Mouse (Mus musculus): ENCODE results near the gene Epb41l5. TPM values are rescaled to one million over a fixed set of nuclear protein-coding genes. Genes with fewer than 3 reads are reported as not detected.

Epb41l5 gene
- 24.2 and 25.4 TPM in 2 replicates for polyA plus RNA-seq (2015; fragmentation: Nextera tagmentation; extraction: Ambion mirVana)

GRCm38 (mm10) chr1:119648205-119649111 is at the start of gene Epb41l5:
Epb41l5 (minus strand) TSS chr1:119649000.
- no peaks in the 10 kb centered on the region for H3K27me3 ChIP-seq
- H3K9me3 ChIP-seq: no peaks in the 10 kb centered on the region
- WGBS: under 1% methylated on average over 86 of the region's 86 CpGs
- peak within 1 kb of the TSS; percentile 85 for H3K4me3 ChIP-seq (replicated peaks)
- peaks cover 18% of the 10 kb centered on the region for H3K4me1 ChIP-seq (replicated peaks)
- peak within 1 kb of the TSS; percentile 75 for H3K9ac ChIP-seq (replicated peaks)
- peak within 1 kb of the TSS; percentile 78 for H3K4me2 ChIP-seq (replicated peaks)
- peak; percentile 96 for ATAC-seq
- H3K27ac ChIP-seq: peak within 1 kb of the TSS; percentile 74
- H3K36me3 ChIP-seq: no peaks in the 10 kb centered on the region

GRCm38 (mm10) chr1:119696860-119697259 is 48.1 kb upstream of the Epb41l5 start:
- Histone ChIP-seq H3K36me3 (peaks cover 37% of the 10 kb centered on the region), H3K27ac (no peak overlapping the region), H3K9me3 (no peaks in the 10 kb centered on the region), H3K4me3 (replicated peaks) (no peak overlapping the region), H3K4me2 (replicated peaks) (no peak overlapping the region), H3K27me3 (no peaks in the 10 kb centered on the region), H3K4me1 (replicated peaks) (no peaks in the 10 kb centered on the region), H3K9ac (replicated peaks) (no peak overlapping the region)
- 95% methylated on average over 1 of the region's 1 CpGs for WGBS
- ATAC-seq: no peak

GRCm38 (mm10) chr1:119685773-119686558 is 37.2 kb upstream of the Epb41l5 start:
- H3K36me3 ChIP-seq: peaks cover 20% of the 10 kb centered on the region
- peaks cover 4% of the 10 kb centered on the region; the same call in 1 of the 2 replicates for H3K4me1 ChIP-seq (replicated peaks)
- ATAC-seq: no peak
- no peaks in the 10 kb centered on the region for H3K27me3 ChIP-seq
- H3K9ac ChIP-seq (replicated peaks): no peak overlapping the region
- no peak overlapping the region for H3K4me3 ChIP-seq (replicated peaks)
- no peaks in the 10 kb centered on the region for H3K9me3 ChIP-seq
- no peak overlapping the region for H3K4me2 ChIP-seq (replicated peaks)
- 99% methylated on average over 3 of the region's 3 CpGs for WGBS
- no peak overlapping the region for H3K27ac ChIP-seq

GRCm38 (mm10) chr1:119681663-119682213 is 32.9 kb upstream of the Epb41l5 start:
- Histone ChIP-seq H3K36me3 (peaks cover 28% of the 10 kb centered on the region), H3K4me3 (replicated peaks) (no peak overlapping the region), H3K4me1 (replicated peaks) (peaks cover 4% of the 10 kb centered on the region; the same call in 1 of the 2 replicates), H3K27ac (no peak overlapping the region), H3K9ac (replicated peaks) (no peak overlapping the region), H3K4me2 (replicated peaks) (no peak overlapping the region), H3K27me3 (no peaks in the 10 kb centered on the region), H3K9me3 (no peaks in the 10 kb centered on the region)
- 63% methylated on average over 2 of the region's 2 CpGs for WGBS
- no peak for ATAC-seq

GRCm38 (mm10) chr1:119674984-119675383 is 26.2 kb upstream of the Epb41l5 start:
- no peak overlapping the region for H3K27ac ChIP-seq
- no peak overlapping the region for H3K9ac ChIP-seq (replicated peaks)
- ATAC-seq: peak; percentile 85
- no peak overlapping the region for H3K4me3 ChIP-seq (replicated peaks)
- H3K9me3 ChIP-seq: no peaks in the 10 kb centered on the region
- 74% methylated on average over 1 of the region's 1 CpGs for WGBS
- no peaks in the 10 kb centered on the region for H3K4me1 ChIP-seq (replicated peaks)
- peaks cover 30% of the 10 kb centered on the region for H3K36me3 ChIP-seq
- H3K4me2 ChIP-seq (replicated peaks): no peak overlapping the region
- H3K27me3 ChIP-seq: no peaks in the 10 kb centered on the region

- Histone ChIP-seq H3K36me3 (peaks cover 15% of the 10 kb centered on the region), H3K27me3 (no peaks in the 10 kb centered on the region), H3K27ac (no peak overlapping the region), H3K4me1 (replicated peaks) (no peaks in the 10 kb centered on the region), H3K9me3 (no peaks in the 10 kb centered on the region), H3K4me2 (replicated peaks) (no peak overlapping the region), H3K9ac (replicated peaks) (no peak overlapping the region), H3K4me3 (replicated peaks) (no peak overlapping the region)
- no peak for ATAC-seq
- WGBS: 93% methylated on average over 7 of the region's 7 CpGs
Observed at GRCm38 (mm10) chr1:119666904-119667303, 18.1 kb upstream of the Epb41l5 start.

GRCm38 (mm10) chr1:119654307-119654706 is 5.5 kb upstream of the Epb41l5 start:
- no peak for ATAC-seq
- H3K9me3 ChIP-seq: no peaks in the 10 kb centered on the region
- WGBS: 91% methylated on average over 2 of the region's 2 CpGs

GRCm38 (mm10) chr1:119650386-119650785 is 1.6 kb upstream of the Epb41l5 start:
- H3K27ac ChIP-seq: no peak overlapping the region
- WGBS: 89% methylated on average over 5 of the region's 5 CpGs
- no peak overlapping the region for H3K9ac ChIP-seq (replicated peaks)
- H3K27me3 ChIP-seq: no peaks in the 10 kb centered on the region
- H3K4me3 ChIP-seq (replicated peaks): no peak overlapping the region
- H3K36me3 ChIP-seq: no peaks in the 10 kb centered on the region
- no peak overlapping the region for H3K4me2 ChIP-seq (replicated peaks)
- ATAC-seq: no peak
- peaks cover 18% of the 10 kb centered on the region for H3K4me1 ChIP-seq (replicated peaks)
- no peaks in the 10 kb centered on the region for H3K9me3 ChIP-seq

More at GRCm38 (mm10) chr1:119654307-119654706, 5.5 kb upstream of the Epb41l5 start:
- Histone ChIP-seq H3K27ac (no peak overlapping the region), H3K4me3 (replicated peaks) (no peak overlapping the region), H3K27me3 (no peaks in the 10 kb centered on the region), H3K36me3 (peaks cover 3% of the 10 kb centered on the region; the same call in 1 of the 2 replicates), H3K4me1 (replicated peaks) (0 out of 2 replicates have a peak, but pooled peaks cover under 1% of the 10 kb centered on the region), H3K4me2 (replicated peaks) (no peak overlapping the region), H3K9ac (replicated peaks) (no peak overlapping the region)

- no peak for ATAC-seq
- no peaks in the 10 kb centered on the region for H3K36me3 ChIP-seq
- no peak overlapping the region for H3K27ac ChIP-seq
- no peak overlapping the region for H3K4me2 ChIP-seq (replicated peaks)
- WGBS: 82% methylated on average over 2 of the region's 2 CpGs
- no peak overlapping the region for H3K9ac ChIP-seq (replicated peaks)
- H3K4me3 ChIP-seq (replicated peaks): no peak overlapping the region
- H3K27me3 ChIP-seq: no peaks in the 10 kb centered on the region
- peaks cover 18% of the 10 kb centered on the region for H3K4me1 ChIP-seq (replicated peaks)
- no peaks in the 10 kb centered on the region for H3K9me3 ChIP-seq
Observed at GRCm38 (mm10) chr1:119649627-119650026, 827 bp upstream of the Epb41l5 start.

- peaks cover 25% of the 10 kb centered on the region for H3K4me1 ChIP-seq (replicated peaks)
- 50% methylated on average over 2 of the region's 2 CpGs for WGBS
- H3K27ac ChIP-seq: no peak overlapping the region
- no peak overlapping the region for H3K9ac ChIP-seq (replicated peaks)
- H3K9me3 ChIP-seq: no peaks in the 10 kb centered on the region
- H3K4me2 ChIP-seq (replicated peaks): no peak overlapping the region
- no peaks in the 10 kb centered on the region for H3K27me3 ChIP-seq
- H3K36me3 ChIP-seq: 0 out of 2 replicates have a peak, but pooled peaks cover 3% of the 10 kb centered on the region
- no peak for ATAC-seq
- no peak overlapping the region for H3K4me3 ChIP-seq (replicated peaks)
Observed at GRCm38 (mm10) chr1:119646356-119646755, 2.4 kb downstream of the Epb41l5 start.

GRCm38 (mm10) chr1:119642367-119642766 is 6.4 kb downstream of the Epb41l5 start:
- Histone ChIP-seq H3K9me3 (no peaks in the 10 kb centered on the region), H3K4me1 (replicated peaks) (peaks cover 14% of the 10 kb centered on the region), H3K27ac (no peak overlapping the region), H3K4me3 (replicated peaks) (no peak overlapping the region), H3K36me3 (0 out of 2 replicates have a peak, but pooled peaks cover 3% of the 10 kb centered on the region), H3K9ac (replicated peaks) (no peak overlapping the region), H3K4me2 (replicated peaks) (no peak overlapping the region), H3K27me3 (no peaks in the 10 kb centered on the region)
- WGBS: 32% methylated on average over 12 of the region's 12 CpGs
- peak; percentile 77 for ATAC-seq

All from midbrain, embryonic 13.5 days (tissue).